Mouse (Mus musculus) liver, embryonic 15.5 days (tissue): Measurements from ENCODE around the gene Gfm1. TPM values are rescaled to one million over a fixed set of nuclear protein-coding genes. Genes with fewer than 3 reads are reported as not detected.

ENCODE experiments used
- ATAC-seq: fragments of 200-750 bp; cut with Nextera tagmentation; 2 replicates; pipeline ENCODE4 v1.8.0; 2017; ENCODE audit warnings: moderate number of reproducible peaks, mild to moderate bottlenecking, moderate library complexity; ENCODE audit not compliant: insufficient read depth
- H3K27ac ChIP-seq: fragments of 300-500 bp; sonication (generic); replicated peaks from 2 replicates; pipeline ENCODE4 v1.5.1; 2015; ENCODE audit warnings: mild to moderate bottlenecking, inconsistent platforms
- H3K27me3 ChIP-seq: fragments of 300-500 bp; sonication (generic); 2 replicates; pipeline ENCODE4 v1.6.1; 2015; ENCODE audit warnings: mild to moderate bottlenecking, inconsistent platforms
- H3K36me3 ChIP-seq: fragments of 300-500 bp; sonication (generic); replicated peaks from 2 replicates; pipeline ENCODE4 v1.6.1; 2015; ENCODE audit warnings: moderate library complexity, mild to moderate bottlenecking, inconsistent platforms
- H3K4me1 ChIP-seq: fragments of 300-500 bp; sonication (generic); replicated peaks from 2 replicates; pipeline ENCODE4 v1.6.1; 2015; ENCODE audit warnings: inconsistent platforms
- H3K4me2 ChIP-seq: fragments of 300-500 bp; sonication (generic); 2 replicates; pipeline ENCODE4 v1.6.1; 2015; ENCODE audit warnings: moderate library complexity, mild to moderate bottlenecking, inconsistent platforms
- H3K4me3 ChIP-seq: fragments of 300-500 bp; sonication (generic); replicated peaks from 2 replicates; pipeline ENCODE4 v1.5.1; 2015; ENCODE audit warnings: mild to moderate bottlenecking, inconsistent platforms
- H3K9ac ChIP-seq: fragments of 300-500 bp; sonication (generic); 2 replicates; pipeline ENCODE4 v1.6.1; 2015; ENCODE audit warnings: moderate library complexity, mild to moderate bottlenecking, inconsistent platforms
- H3K9me3 ChIP-seq: fragments of 300-500 bp; sonication (generic); replicated peaks from 2 replicates; pipeline ENCODE4 v1.6.1; 2016; ENCODE audit warnings: inconsistent platforms
- WGBS: fragments of 180-500 bp; shearing (Covaris S2); methylation state at CpG from one replicate; pipeline ENCODE4 v1.1.7; 2015; ENCODE audit warnings: mixed read lengths; ENCODE audit not compliant: insufficient replicate concordance; 5-methylcytosine and 5-hydroxymethylcytosine counted together
- polyA plus RNA-seq: library from polyadenylated mRNA; unstranded; fragments of >200 nt; fragmentation: Nextera tagmentation; extraction: Ambion mirVana; gene quantifications from 2 replicates; pipeline ENCODE4 v1.2.1, GENCODE M21; 2015

Gfm1 gene
- 28.8 and 29.8 TPM in 2 replicates for polyA plus RNA-seq

- peaks cover 27% of the 10 kb centered on the region for H3K36me3 ChIP-seq
- H3K9me3 ChIP-seq = no peaks in the 10 kb centered on the region
- no peak within 1 kb of the TSS for H3K27ac ChIP-seq
- H3K4me1 ChIP-seq = peaks cover 12% of the 10 kb centered on the region
- H3K4me3 ChIP-seq = peak within 1 kb of the TSS; percentile 87
- ATAC-seq = peak; percentile 85
- H3K9ac ChIP-seq = peak within 1 kb of the TSS; percentile 80
- 0% methylated on average over 24 of the region's 24 CpGs for WGBS
- H3K4me2 ChIP-seq = peak within 1 kb of the TSS; percentile 68
- H3K27me3 ChIP-seq = no peaks in the 10 kb centered on the region
Measured at GRCm38 (mm10) chr3:67429999-67430380, at the start of gene Gfm1. TSS of gene Gfm1 (plus strand) at chr3:67430096.

- peaks cover 12% of the 10 kb centered on the region for H3K4me1 ChIP-seq
- WGBS = 27% methylated on average over 8 of the region's 8 CpGs
- H3K9ac ChIP-seq = no peak overlapping the region
- H3K36me3 ChIP-seq = peaks cover 26% of the 10 kb centered on the region
- no peak for ATAC-seq
- no peak overlapping the region for H3K27ac ChIP-seq
- H3K9me3 ChIP-seq = no peaks in the 10 kb centered on the region
- H3K4me3 ChIP-seq = peak overlapping the region; percentile 87
- H3K27me3 ChIP-seq = no peaks in the 10 kb centered on the region
- peak overlapping the region; percentile 68 for H3K4me2 ChIP-seq
Measured at GRCm38 (mm10) chr3:67429338-67429998, 428 bp upstream of the Gfm1 start.

- H3K36me3 ChIP-seq = peaks cover 60% of the 10 kb centered on the region
- ATAC-seq = no peak
- H3K4me1 ChIP-seq = peaks cover 12% of the 10 kb centered on the region
- H3K27me3 ChIP-seq = no peaks in the 10 kb centered on the region
- H3K27ac ChIP-seq = no peak overlapping the region
- no peak overlapping the region for H3K4me3 ChIP-seq
- H3K9me3 ChIP-seq = no peaks in the 10 kb centered on the region
- H3K9ac ChIP-seq = no peak overlapping the region
- 78% methylated on average over 6 of the region's 6 CpGs for WGBS
- H3K4me2 ChIP-seq = no peak overlapping the region
Measured at GRCm38 (mm10) chr3:67434011-67434410, 4.1 kb downstream of the Gfm1 start.

- H3K4me1 ChIP-seq = no peaks in the 10 kb centered on the region
- WGBS = 76% methylated on average over 2 of the region's 2 CpGs
- no peak for ATAC-seq
- H3K9ac ChIP-seq = no peak overlapping the region
- peaks cover 73% of the 10 kb centered on the region for H3K36me3 ChIP-seq
- H3K27ac ChIP-seq = no peak overlapping the region
- no peak overlapping the region for H3K4me3 ChIP-seq
- no peak overlapping the region for H3K4me2 ChIP-seq
- H3K9me3 ChIP-seq = no peaks in the 10 kb centered on the region
- no peaks in the 10 kb centered on the region for H3K27me3 ChIP-seq
Measured at GRCm38 (mm10) chr3:67447143-67447542, 17.2 kb downstream of the Gfm1 start.

- Histone ChIP-seq H3K4me1 (no peaks in the 10 kb centered on the region), H3K36me3 (peaks cover 71% of the 10 kb centered on the region)
- 84% methylated on average over 21 of the region's 21 CpGs for WGBS
Measured at GRCm38 (mm10) chr3:67449660-67450059, 19.8 kb downstream of the Gfm1 start.

GRCm38 (mm10) chr3:67450601-67451210, 20.8 kb downstream of the Gfm1 start:
- 70% methylated on average over 5 of the region's 5 CpGs for WGBS
- peaks cover 72% of the 10 kb centered on the region for H3K36me3 ChIP-seq
- no peak overlapping the region for H3K27ac ChIP-seq

More at GRCm38 (mm10) chr3:67449660-67450059, 19.8 kb downstream of the Gfm1 start:
- H3K9me3 ChIP-seq = no peaks in the 10 kb centered on the region
- no peak overlapping the region for H3K4me2 ChIP-seq
- no peaks in the 10 kb centered on the region for H3K27me3 ChIP-seq
- no peak overlapping the region for H3K4me3 ChIP-seq
- H3K9ac ChIP-seq = no peak overlapping the region
- no peak for ATAC-seq
- no peak overlapping the region for H3K27ac ChIP-seq

GRCm38 (mm10) chr3:67459881-67460280, 30.0 kb downstream of the Gfm1 start:
- WGBS = 83% methylated on average over 3 of the region's 3 CpGs
- no peak overlapping the region for H3K27ac ChIP-seq
- no peak overlapping the region for H3K4me2 ChIP-seq
- H3K9me3 ChIP-seq = no peaks in the 10 kb centered on the region
- H3K9ac ChIP-seq = no peak overlapping the region
- H3K4me1 ChIP-seq = peaks cover 21% of the 10 kb centered on the region
- peaks cover 50% of the 10 kb centered on the region for H3K36me3 ChIP-seq
- ATAC-seq = no peak
- H3K27me3 ChIP-seq = no peaks in the 10 kb centered on the region
- H3K4me3 ChIP-seq = no peak overlapping the region

More at GRCm38 (mm10) chr3:67450601-67451210, 20.8 kb downstream of the Gfm1 start:
- ATAC-seq = no peak
- Histone ChIP-seq H3K27me3 (no peaks in the 10 kb centered on the region), H3K4me2 (no peak overlapping the region), H3K9ac (no peak overlapping the region), H3K4me3 (no peak overlapping the region), H3K4me1 (no peaks in the 10 kb centered on the region), H3K9me3 (no peaks in the 10 kb centered on the region)

- Histone ChIP-seq H3K36me3 (peaks cover 29% of the 10 kb centered on the region), H3K4me3 (no peak overlapping the region), H3K4me1 (peaks cover 21% of the 10 kb centered on the region), H3K4me2 (no peak overlapping the region), H3K27me3 (no peaks in the 10 kb centered on the region), H3K27ac (no peak overlapping the region), H3K9ac (no peak overlapping the region), H3K9me3 (no peaks in the 10 kb centered on the region)
- no peak for ATAC-seq
- WGBS = 89% methylated on average over 7 of the region's 7 CpGs
Measured at GRCm38 (mm10) chr3:67462015-67462414, 32.1 kb downstream of the Gfm1 start.

GRCm38 (mm10) chr3:67462578-67462977, 32.7 kb downstream of the Gfm1 start:
- H3K4me1 ChIP-seq = peaks cover 21% of the 10 kb centered on the region
- H3K9ac ChIP-seq = no peak overlapping the region
- H3K9me3 ChIP-seq = no peaks in the 10 kb centered on the region
- no peak overlapping the region for H3K27ac ChIP-seq
- no peaks in the 10 kb centered on the region for H3K27me3 ChIP-seq
- 58% methylated on average over 10 of the region's 10 CpGs for WGBS
- H3K36me3 ChIP-seq = peaks cover 24% of the 10 kb centered on the region
- H3K4me2 ChIP-seq = peak overlapping the region; percentile 83
- ATAC-seq = no peak
- peak overlapping the region; percentile 63; the same call in 1 of the 2 replicates for H3K4me3 ChIP-seq

GRCm38 (mm10) chr3:67463001-67463400, 33.1 kb downstream of the Gfm1 start:
- H3K9me3 ChIP-seq = no peaks in the 10 kb centered on the region
- WGBS = 5% methylated on average over 12 of the region's 12 CpGs
- peak overlapping the region; percentile 83 for H3K4me2 ChIP-seq
- H3K27ac ChIP-seq = peak overlapping the region; percentile 33; the same call in 1 of the 2 replicates
- no peaks in the 10 kb centered on the region for H3K27me3 ChIP-seq
- peak overlapping the region; percentile 52 for H3K9ac ChIP-seq
- peaks cover 25% of the 10 kb centered on the region for H3K36me3 ChIP-seq
- peaks cover 21% of the 10 kb centered on the region for H3K4me1 ChIP-seq
- no peak for ATAC-seq
- H3K4me3 ChIP-seq = peak overlapping the region; percentile 63

GRCm38 (mm10) chr3:67463450-67464372, 33.8 kb downstream of the Gfm1 start, which contains the start of gene Lxn:
TSS of gene Lxn (minus strand) at chr3:67463926.
- H3K9ac ChIP-seq = peak within 1 kb of the TSS; percentile 52
- peak within 1 kb of the TSS; percentile 33; the same call in 1 of the 2 replicates for H3K27ac ChIP-seq

More at GRCm38 (mm10) chr3:67463450-67464372, 33.8 kb downstream of the Gfm1 start, which contains the start of gene Lxn:
- Histone ChIP-seq H3K36me3 (peaks cover 26% of the 10 kb centered on the region), H3K4me2 (peak within 1 kb of the TSS; percentile 83), H3K27me3 (no peaks in the 10 kb centered on the region), H3K4me1 (peaks cover 21% of the 10 kb centered on the region), H3K9me3 (no peaks in the 10 kb centered on the region), H3K4me3 (peak within 1 kb of the TSS; percentile 63)
- ATAC-seq = peak; percentile 80
- WGBS = under 1% methylated on average over 43 of the region's 43 CpGs
